Mouse (Mus musculus): ENCODE results near the gene Rec114.

GRCm38 (mm10) chr9:58657735-58658512 is 85.8 kb downstream of the Rec114 start:
- TF ChIP-seq CTCF (IDR thresholded peaks at IDR 0.05; ENCODE audit: insufficient read depth, low read depth, low read length) (no peak), POLR2A (IDR thresholded peaks at IDR 0.05; ENCODE audit: insufficient read depth, low read depth, low read length) (no peak)
